Mouse (Mus musculus) cortical plate, adult 2 months (tissue): ENCODE data around the gene Pdzd7. TPM values are rescaled to one million over a fixed set of nuclear protein-coding genes. Genes with fewer than 3 reads are reported as not detected.
A peak's percentile ranks its signal among the peaks of the same experiment; 100 is the strongest.

Source experiments
- H3K27ac ChIP-seq: fragments of 200-500 bp; 2 replicates; pipeline ENCODE4 v1.5.1; 2012; ENCODE audit warnings: low read length, control low read depth, inconsistent platforms; ENCODE audit not compliant: insufficient read depth
- H3K4me1 ChIP-seq: fragments of 200-500 bp; 2 replicates; pipeline ENCODE4 v1.6.1; 2011; ENCODE audit warnings: low read length; ENCODE audit not compliant: control insufficient read depth, insufficient read depth
- H3K4me3 ChIP-seq: fragments of 200-500 bp; 2 replicates; pipeline ENCODE4 v1.5.1; 2011; ENCODE audit warnings: mild to moderate bottlenecking, low read length, control low read depth; ENCODE audit not compliant: insufficient read depth
- CTCF ChIP-seq: fragments of 200-500 bp; IDR thresholded peaks from 2 replicates; pipeline ENCODE4 v1.5.1; 2011; ENCODE audit warnings: mild to moderate bottlenecking, control low read depth, low read length; ENCODE audit not compliant: insufficient read depth; ENCODE audit errors: extremely low read depth
- POLR2A ChIP-seq: fragments of 200-500 bp; IDR thresholded peaks from 2 replicates; pipeline ENCODE4 v1.6.1; 2011; ENCODE audit warnings: mild to moderate bottlenecking, low read length, control low read depth; ENCODE audit not compliant: insufficient read depth; ENCODE audit errors: extremely low read depth
- polyA plus RNA-seq: library from polyadenylated mRNA; depleted of rRNA; stranded (reverse); fragments of >200 nt; gene quantifications from 2 replicates; pipeline ENCODE4 v1.2.3, GENCODE M21; 2012

Gene Pdzd7
- polyA plus RNA-seq, 1 experiment = 8.8 TPM

- Histone ChIP-seq H3K27ac (no peak overlapping the region), H3K4me1 (no peaks in the 10 kb centered on the region), H3K4me3 (peak overlapping the region; percentile 43)
- TF ChIP-seq CTCF (peak; percentile 17; the same call in 1 of the 2 replicates), POLR2A (no peak)
Measured at GRCm38 (mm10) chr19:45076586-45077510, 31.3 kb upstream of the Pdzd7 start.

- TF ChIP-seq CTCF = no peak
- TF ChIP-seq POLR2A = no peak
- Histone ChIP-seq H3K4me1 (no peaks in the 10 kb centered on the region), H3K27ac (no peak overlapping the region), H3K4me3 (peak overlapping the region; percentile 71)
Measured at GRCm38 (mm10) chr19:45076036-45076575, 30.6 kb upstream of the Pdzd7 start.

- Histone ChIP-seq H3K4me1 (no peaks in the 10 kb centered on the region), H3K27ac (no peak overlapping the region), H3K4me3 (peak overlapping the region; percentile 71)
- TF ChIP-seq CTCF (no peak), POLR2A (no peak)
Measured at GRCm38 (mm10) chr19:45075323-45076035, 30.0 kb upstream of the Pdzd7 start.

GRCm38 (mm10) chr19:45074580-45075322, 29.2 kb upstream of the Pdzd7 start, which contains the start of gene Kazald1:
TSS of gene Kazald1 (plus strand) at chr19:45075241.
- peak within 1 kb of the TSS; percentile 71 for H3K4me3 ChIP-seq
- peak within 1 kb of the TSS; percentile 91 for H3K27ac ChIP-seq
- TF ChIP-seq POLR2A (peak; percentile 93), CTCF (no peak)
- H3K4me1 ChIP-seq = no peaks in the 10 kb centered on the region

GRCm38 (mm10) chr19:45073871-45074542, 28.5 kb upstream of the Pdzd7 start:
- H3K4me3 ChIP-seq = peak overlapping the region; percentile 71
- TF ChIP-seq CTCF (peak; percentile 84), POLR2A (no peak)
- H3K4me1 ChIP-seq = no peaks in the 10 kb centered on the region
- no peak overlapping the region for H3K27ac ChIP-seq

GRCm38 (mm10) chr19:45067758-45068510, 22.4 kb upstream of the Pdzd7 start:
- TF ChIP-seq POLR2A (no peak), CTCF (no peak)
- no peak overlapping the region for H3K4me3 ChIP-seq
- no peak overlapping the region for H3K27ac ChIP-seq
- no peaks in the 10 kb centered on the region for H3K4me1 ChIP-seq

GRCm38 (mm10) chr19:45067170-45067569, 21.7 kb upstream of the Pdzd7 start:
- TF ChIP-seq POLR2A (no peak), CTCF (no peak)
- no peak overlapping the region for H3K27ac ChIP-seq
- H3K4me3 ChIP-seq = no peak overlapping the region
- H3K4me1 ChIP-seq = no peaks in the 10 kb centered on the region

GRCm38 (mm10) chr19:45065226-45065625, 19.7 kb upstream of the Pdzd7 start:
- no peak overlapping the region for H3K27ac ChIP-seq
- H3K4me1 ChIP-seq = no peaks in the 10 kb centered on the region
- TF ChIP-seq CTCF = no peak
- TF ChIP-seq POLR2A = no peak
- no peak overlapping the region for H3K4me3 ChIP-seq
